Mouse (Mus musculus) adrenal gland, postnatal 0 days (tissue): Measurements from ENCODE around the gene Zfp111. TPM values are rescaled to one million over a fixed set of nuclear protein-coding genes. Genes with fewer than 3 reads are reported as not detected.

Source experiments
- polyA plus RNA-seq: library from polyadenylated mRNA; unstranded; fragments of >200 nt; fragmentation: Nextera tagmentation; extraction: Ambion mirVana; gene quantifications from 2 replicates; pipeline ENCODE4 v1.2.1, GENCODE M21; 2015

Gene Zfp111
- polyA plus RNA-seq, result 5.0 and 6.0 TPM in 2 replicates

GRCm38 (mm10) chr7:24211343-24211742 lies at the start of gene Zfp111:
Zfp111 (minus strand) TSS chr7:24211443.

GRCm38 (mm10) chr7:24254633-24255474 lies 43.6 kb upstream of the Zfp111 start, which contains the start of gene Zfp108:
Zfp108 (plus strand) TSS chr7:24254794.

DNA sequence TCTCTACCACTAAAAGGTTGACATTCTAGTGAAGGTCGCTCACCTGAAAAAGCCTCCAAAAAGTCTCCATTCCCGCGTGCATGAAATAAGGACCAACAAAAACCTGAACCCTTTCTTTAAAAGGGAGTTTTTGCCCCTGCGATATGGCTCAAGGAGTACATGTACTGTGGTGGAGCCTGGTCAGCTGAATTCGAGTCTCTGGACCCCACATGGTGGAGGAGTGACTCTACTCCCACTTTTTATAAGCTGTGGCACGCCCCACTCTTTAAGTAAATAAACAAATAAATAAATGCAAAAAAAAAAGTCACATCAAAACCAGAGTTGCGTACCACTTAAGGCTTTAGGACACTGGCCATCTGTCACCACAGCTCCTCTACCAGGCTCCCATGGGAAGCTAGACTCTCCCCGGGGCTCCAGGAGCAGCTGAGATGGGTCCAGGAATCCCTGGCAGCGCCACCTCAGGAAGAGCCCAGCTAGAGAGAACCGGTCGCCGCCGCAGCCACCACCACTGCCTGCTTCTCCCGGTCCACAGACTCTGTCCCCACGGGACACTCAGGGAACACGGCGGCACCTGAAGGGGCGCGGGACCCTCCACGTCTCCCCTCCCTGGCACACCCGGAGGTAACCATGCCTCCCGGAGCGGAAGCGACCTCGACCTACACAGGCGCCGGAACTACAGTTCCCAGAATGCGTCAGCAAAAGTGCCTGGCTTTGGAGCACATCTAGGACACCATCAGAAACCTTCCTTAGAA lies 26.0 kb upstream of the Zfp111 start, which contains the start of gene Zfp109:
Gene Zfp109, minus strand, starts transcription at position 521 of the 752 bp plus-strand sequence.

DNA sequence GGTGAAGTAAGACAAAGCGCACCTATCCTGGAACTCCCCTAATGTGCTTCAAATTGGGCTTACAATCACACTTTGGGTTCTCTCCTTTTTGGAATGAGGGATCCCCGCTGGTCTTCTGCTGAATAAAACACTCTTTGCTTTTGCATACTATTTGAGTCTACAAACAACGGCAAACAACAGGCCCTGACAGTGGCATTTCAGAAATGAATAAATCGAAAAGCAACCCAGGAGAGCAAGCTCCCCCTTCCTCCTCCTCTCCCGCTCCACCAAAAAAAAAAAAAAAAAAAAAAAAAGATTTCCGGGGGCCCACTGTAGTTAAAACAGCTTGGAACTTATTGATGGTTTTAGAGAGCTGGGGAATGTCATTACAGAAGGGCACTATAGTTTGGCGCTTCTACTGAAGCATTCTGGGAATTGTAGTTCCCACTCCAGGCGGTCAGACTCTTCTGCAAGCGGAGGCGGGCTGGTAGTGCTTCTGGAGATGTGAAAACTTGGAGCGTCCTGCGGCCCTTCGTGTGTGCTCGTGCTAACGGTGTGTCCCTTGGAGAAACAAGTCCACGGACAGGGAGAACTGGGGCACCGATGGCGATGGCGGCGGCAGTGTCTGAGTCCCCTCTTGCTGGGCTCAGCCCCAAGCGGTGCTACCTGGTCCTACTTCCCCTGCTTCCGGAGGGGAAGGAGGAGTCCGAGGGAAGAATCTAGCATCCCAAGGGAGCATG lies 36.5 kb downstream of the Zfp111 start, which contains the start of gene Zfp114:
Gene Zfp114, plus strand, starts transcription at position 443 of the 719 bp plus-strand sequence.

Other genes starting within 250 kb of the Zfp111 start
- gene Vmn1r181, start 236.8 kb downstream of the Zfp111 start, polyA plus RNA-seq, result not detected in 2 replicates
- not detected in 2 replicates for gene V1rd19, start 209.8 kb downstream of the Zfp111 start, polyA plus RNA-seq
- gene Vmn1r183, start 158.2 kb downstream of the Zfp111 start, polyA plus RNA-seq, result not detected in 2 replicates
- gene Zfp180, start 129.5 kb downstream of the Zfp111 start, polyA plus RNA-seq, result 9.4 and 9.9 TPM in 2 replicates
- 4.4 and 5.7 TPM in 2 replicates for gene Zfp112, start 99.1 kb downstream of the Zfp111 start, polyA plus RNA-seq
- 9.5 and 11.1 TPM in 2 replicates for gene Zfp235, start 77.3 kb downstream of the Zfp111 start, polyA plus RNA-seq
- 1.5 and 1.7 TPM in 2 replicates for gene Zfp114, start 36.4 kb downstream of the Zfp111 start, polyA plus RNA-seq
- gene Zfp109, start 26.1 kb upstream of the Zfp111 start, polyA plus RNA-seq, result 0.95 and 1.1 TPM in 2 replicates
- gene Zfp108, start 43.4 kb upstream of the Zfp111 start, polyA plus RNA-seq, result 2.1 and 2.6 TPM in 2 replicates
- 4.0 and 5.2 TPM in 2 replicates for gene Zfp93, start 59.0 kb upstream of the Zfp111 start, polyA plus RNA-seq
- 12.2 and 18.2 TPM in 2 replicates for gene Zfp61, start 89.8 kb upstream of the Zfp111 start, polyA plus RNA-seq
- gene Zfp94, start 105.2 kb upstream of the Zfp111 start, polyA plus RNA-seq, result 6.7 and 7.9 TPM in 2 replicates
- gene Tescl, start 122.5 kb upstream of the Zfp111 start, polyA plus RNA-seq, result 0.14 TPM in 1 of 2 replicates, not detected in the other
- 0.14 TPM in 1 of 2 replicates, not detected in the other for gene Lypd5, start 137.8 kb upstream of the Zfp111 start, polyA plus RNA-seq
- 3.2 and 7.2 TPM in 2 replicates for gene Kcnn4, start 158.8 kb upstream of the Zfp111 start, polyA plus RNA-seq
- 11.1 and 18.4 TPM in 2 replicates for gene Smg9, start 188.2 kb upstream of the Zfp111 start, polyA plus RNA-seq
- gene Irgc1, start 240.9 kb upstream of the Zfp111 start, polyA plus RNA-seq, result not detected in 2 replicates